Mouse (Mus musculus) ES-E14 (cell line): ENCODE results near the gene Zfp960.
"Not testable (repeated sequence)": the region's sequence is repeated elsewhere in the genome, so short reads cannot be mapped to it uniquely, and the experiment has no call there.

Experiments used
- HCFC1 ChIP-seq: IDR thresholded peaks from 2 replicates; pipeline ENCODE4 v1.6.1; 2012; ENCODE audit warnings: low read length, inconsistent platforms, borderline replicate concordance; ENCODE audit not compliant: insufficient read depth
- MAFK ChIP-seq: IDR thresholded peaks from 2 replicates; pipeline ENCODE4 v1.6.1; 2014; ENCODE audit warnings: mild to moderate bottlenecking, low read depth, low read length, inconsistent platforms; ENCODE audit not compliant: insufficient read depth
- ZC3H11A ChIP-seq: IDR thresholded peaks from 2 replicates; pipeline ENCODE4 v1.6.1; 2012; ENCODE audit warnings: low read depth, mild to moderate bottlenecking, inconsistent platforms, low read length, borderline replicate concordance

DNA sequence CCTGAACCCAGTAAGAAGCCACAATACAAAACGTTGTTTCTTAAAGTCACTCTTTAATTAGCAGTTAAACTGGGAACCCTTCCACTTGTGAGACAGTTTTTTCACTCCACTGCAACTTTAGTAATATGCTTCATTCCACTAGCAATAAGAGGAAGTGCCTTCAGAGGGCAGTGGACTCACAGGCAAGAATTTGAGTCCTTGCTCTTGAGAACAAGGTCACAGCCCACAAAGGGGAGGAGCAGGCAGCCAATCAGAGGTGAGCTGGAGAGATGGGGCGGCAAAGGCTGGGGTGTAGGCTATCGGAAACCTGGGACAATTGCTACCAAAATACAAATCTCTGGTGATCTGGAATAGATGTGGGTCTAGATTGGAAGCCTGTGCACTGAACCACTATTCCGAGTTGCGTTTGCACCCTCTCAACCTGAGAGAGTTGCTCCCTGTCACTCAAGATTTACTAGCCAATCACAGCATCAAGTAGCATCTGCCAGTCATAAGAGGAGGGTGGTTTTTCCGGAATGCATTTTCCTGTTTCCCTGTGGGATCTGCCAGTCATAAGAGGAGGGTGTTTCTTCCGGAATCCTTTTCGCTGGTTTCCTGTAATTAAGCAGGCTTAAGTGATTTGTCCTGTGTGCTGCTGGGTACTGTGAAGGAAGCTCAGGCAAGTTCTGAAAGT lies 57.1 kb downstream of the Zfp960 start, which contains the start of gene Zfp97:
- not testable (repeated sequence) for TF ChIP-seq ZC3H11A, HCFC1, MAFK
